Mouse (Mus musculus) Patski (cell line): ENCODE results near the gene Tmem164. TPM values are rescaled to one million over a fixed set of nuclear protein-coding genes. Genes with fewer than 3 reads are reported as not detected.
"Not testable (repeated sequence)": the region's sequence is repeated elsewhere in the genome, so short reads cannot be mapped to it uniquely, and the experiment has no call there.

Experiments
- ATAC-seq: fragments of 100-300 bp; one replicate; pipeline ENCODE4 v1.8.0; 2021
- CTCF ChIA-PET: fragments of 350-600 bp; sonication (Branson Sonifier 250); formaldehyde crosslinking; loops from one replicate; lab custom pipeline; 2022; ENCODE audit warnings: inconsistent platforms; lab: Charles Lee
- POLR2A ChIA-PET: fragments of 350-600 bp; sonication (Branson Sonifier 250); formaldehyde crosslinking; loops from one replicate; lab custom pipeline; 2022; ENCODE audit warnings: antibody characterized with exemption, inconsistent platforms; lab: Charles Lee
- DNase-seq: peaks from one replicate; pipeline ENCODE4 v3.0.0-alpha.2; 2011; ENCODE audit warnings: low read depth, low spot score
- H3K27me3 ChIP-seq: fragments of 371-371 bp; one replicate; pipeline ENCODE4 v1.5.1; 2021
- CTCF ChIP-seq: fragments of 100-300 bp; IDR thresholded peaks from one replicate; pipeline ENCODE4 v1.5.1; 2021
- in situ Hi-C: fragments of 300-500 bp; cut with MboI; formaldehyde crosslinking; loops from 3 replicates; pipeline ENCODE4 v1.11.1; 2018; ENCODE audit warnings: low pct_unique_long_range_greater_than_20kb, mixed read lengths
- polyA plus RNA-seq: library from polyadenylated mRNA; unstranded; gene quantifications from one replicate; pipeline ENCODE4 v1.2.3, GENCODE M21; 2021

Tmem164 gene
- polyA plus RNA-seq = 39.1 TPM

GRCm38 (mm10) chrX:142681056-142681615 is at the start of gene Tmem164:
Gene Tmem164 (plus strand): TSS chrX:142681406.
- in situ Hi-C loops = loop anchor here (10.0 kb wide), 1 partner anchor 364 kb away; no protein-coding TSS in a partner anchor
- CTCF ChIA-PET = no interaction called here

GRCm38 (mm10) chrX:142632990-142633389 is 48.2 kb upstream of the Tmem164 start:
- DNase-seq, in situ Hi-C loops, ATAC-seq, CTCF ChIA-PET, POLR2A ChIA-PET: not testable (repeated sequence)
- H3K27me3 ChIP-seq = peaks cover 25% of the 10 kb centered on the region

More at GRCm38 (mm10) chrX:142681056-142681615, at the start of gene Tmem164:
- peak; percentile 75 for ATAC-seq
- no peak for TF ChIP-seq CTCF
- POLR2A ChIA-PET = interaction anchor here (1.2 kb wide), 1 partner anchor 24 kb away, joined by 6 read pairs; no protein-coding TSS in a partner anchor
- no peak for DNase-seq
- H3K27me3 ChIP-seq = no peaks in the 10 kb centered on the region

- peaks cover 13% of the 10 kb centered on the region for H3K27me3 ChIP-seq
- ATAC-seq (no peak), DNase-seq (no peak)
- TF ChIP-seq CTCF = peak; percentile 39
- in situ Hi-C loops = no loop called here
- CTCF ChIA-PET = no interaction called here
- POLR2A ChIA-PET = no interaction called here
Measured at GRCm38 (mm10) chrX:142647202-142647601, 34.0 kb upstream of the Tmem164 start.

- no peak for DNase-seq
- CTCF ChIA-PET = no interaction called here
- peaks cover 23% of the 10 kb centered on the region for H3K27me3 ChIP-seq
- POLR2A ChIA-PET = no interaction called here
- TF ChIP-seq CTCF = no peak
- in situ Hi-C loops = no loop called here
- ATAC-seq = no peak
Measured at GRCm38 (mm10) chrX:142650117-142650764, 31.0 kb upstream of the Tmem164 start.

GRCm38 (mm10) chrX:142664704-142665422 is 16.3 kb upstream of the Tmem164 start:
- ATAC-seq = no peak
- in situ Hi-C loops = no loop called here
- POLR2A ChIA-PET = no interaction called here

GRCm38 (mm10) chrX:142665423-142665805 is 15.8 kb upstream of the Tmem164 start:
- peaks cover 12% of the 10 kb centered on the region for H3K27me3 ChIP-seq
- no peak for DNase-seq
- TF ChIP-seq CTCF = no peak
- ChIA-PET CTCF (interaction anchor here (1.5 kb wide), 1 partner anchor 14 kb away, joined by 5 read pairs; no protein-coding TSS in a partner anchor), POLR2A (no interaction called here)
- ATAC-seq = no peak
- in situ Hi-C loops = no loop called here

More at GRCm38 (mm10) chrX:142664704-142665422, 16.3 kb upstream of the Tmem164 start:
- no peak for DNase-seq
- TF ChIP-seq CTCF = no peak
- CTCF ChIA-PET = no interaction called here
- peaks cover 14% of the 10 kb centered on the region for H3K27me3 ChIP-seq

GRCm38 (mm10) chrX:142669312-142670091 is 11.7 kb upstream of the Tmem164 start:
- no peak for TF ChIP-seq CTCF
- in situ Hi-C loops = no loop called here
- peaks cover 26% of the 10 kb centered on the region for H3K27me3 ChIP-seq
- ATAC-seq = no peak
- POLR2A ChIA-PET = no interaction called here
- no peak for DNase-seq
- CTCF ChIA-PET = interaction anchor here (0.6 to 1.1 kb wide), 2 partner anchors 15 to 129 kb away, joined by 3 read pairs; no protein-coding TSS in a partner anchor

GRCm38 (mm10) chrX:142670121-142670520 is 11.1 kb upstream of the Tmem164 start:
- in situ Hi-C loops = no loop called here
- no peak for TF ChIP-seq CTCF
- H3K27me3 ChIP-seq = peaks cover 24% of the 10 kb centered on the region
- ChIA-PET POLR2A (interaction anchor here (0.8 kb wide), 1 partner anchor 106 kb away, joined by 3 read pairs; no protein-coding TSS in a partner anchor), CTCF (interaction anchor here (0.6 to 1.1 kb wide), 2 partner anchors 15 to 130 kb away, joined by 3 read pairs; no protein-coding TSS in a partner anchor)
- no peak for ATAC-seq
- DNase-seq = no peak

GRCm38 (mm10) chrX:142671141-142671540 is 10.1 kb upstream of the Tmem164 start:
- no peak for DNase-seq
- POLR2A ChIA-PET = interaction anchor here (1.1 kb wide), 1 partner anchor 11 kb away, joined by 4 read pairs; no protein-coding TSS in a partner anchor
- ATAC-seq = no peak
- no peak for TF ChIP-seq CTCF
- CTCF ChIA-PET = interaction anchor here (1.7 kb wide), 1 partner anchor 107 kb away, joined by 3 read pairs; no protein-coding TSS in a partner anchor
- in situ Hi-C loops = no loop called here
- peaks cover 22% of the 10 kb centered on the region for H3K27me3 ChIP-seq

- POLR2A ChIA-PET = no interaction called here
Measured at GRCm38 (mm10) chrX:142672701-142673100, 8.5 kb upstream of the Tmem164 start.

More at GRCm38 (mm10) chrX:142672701-142673100, 8.5 kb upstream of the Tmem164 start:
- CTCF ChIA-PET = interaction anchor here (1.7 kb wide), 1 partner anchor 109 kb away, joined by 3 read pairs; no protein-coding TSS in a partner anchor
- no peak for TF ChIP-seq CTCF
- no peak for DNase-seq
- no peak for ATAC-seq
- in situ Hi-C loops = no loop called here
- H3K27me3 ChIP-seq = peaks cover 19% of the 10 kb centered on the region
